Mouse (Mus musculus): ENCODE results near the gene Rps8. TPM values are rescaled to one million over a fixed set of nuclear protein-coding genes. Genes with fewer than 3 reads are reported as not detected.
A peak's percentile ranks its signal among the peaks of the same experiment; 100 is the strongest.

Rps8 gene
- total RNA-seq, 4 experiments from 2014 or later = 448 to 635 (median 527) TPM

DNA sequence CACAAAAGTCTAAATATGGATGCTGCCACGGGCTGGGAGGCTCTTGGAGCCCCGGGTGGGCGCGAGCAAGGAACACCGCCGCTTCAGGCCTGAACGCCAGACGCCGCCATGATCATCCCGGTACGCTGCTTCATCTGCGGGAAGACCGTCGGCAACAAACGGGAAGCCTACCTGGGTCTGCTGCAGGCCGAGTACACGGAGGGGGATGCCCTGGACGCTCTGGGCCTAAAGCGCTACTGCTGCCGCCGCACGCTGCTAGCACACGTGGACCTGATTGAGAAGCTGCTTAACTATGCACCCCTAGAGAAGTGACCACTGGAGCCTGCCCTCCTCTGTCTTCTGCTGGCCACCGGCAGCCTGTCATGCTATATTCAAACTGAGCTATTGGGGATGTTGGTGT is 7.2 kb downstream of the Rps8 start:
- DNase-seq (ENCODE audit: low spot score in 2 of 2) = no peak

DNA sequence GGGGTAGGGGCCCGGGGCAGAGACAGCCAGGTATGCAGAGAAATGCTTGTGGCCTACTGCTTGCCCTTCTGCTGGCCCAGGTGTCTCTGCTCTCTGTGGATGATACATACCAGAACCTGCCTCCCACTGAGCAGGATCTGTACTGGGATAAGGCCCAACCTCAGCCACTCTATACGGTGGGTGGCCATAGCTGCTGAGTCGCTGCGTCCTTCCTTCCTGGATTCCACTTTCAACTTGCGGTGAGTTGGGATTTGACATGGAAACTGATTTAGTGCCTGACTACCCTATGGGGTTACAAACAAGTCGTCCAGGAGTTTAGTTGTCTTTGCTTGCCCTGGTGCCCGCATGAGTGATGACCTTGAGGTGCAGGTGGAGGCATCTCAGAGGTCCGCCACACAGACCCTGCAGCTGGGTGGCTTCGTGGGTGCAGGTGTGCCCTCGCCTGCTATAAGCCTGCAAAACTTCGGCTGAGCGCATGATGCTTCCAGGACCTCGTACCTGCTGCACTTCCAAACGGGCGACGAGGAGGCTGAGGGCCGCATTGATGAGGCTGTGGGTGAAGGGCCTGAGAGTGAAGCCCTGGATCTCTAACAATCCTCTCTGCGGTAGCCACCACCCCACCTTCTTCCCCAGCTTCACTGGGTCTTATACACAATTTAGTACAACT is 7.9 kb downstream of the Rps8 start:
- DNase-seq (ENCODE audit: low spot score in 2 of 2) = no peak

DNA sequence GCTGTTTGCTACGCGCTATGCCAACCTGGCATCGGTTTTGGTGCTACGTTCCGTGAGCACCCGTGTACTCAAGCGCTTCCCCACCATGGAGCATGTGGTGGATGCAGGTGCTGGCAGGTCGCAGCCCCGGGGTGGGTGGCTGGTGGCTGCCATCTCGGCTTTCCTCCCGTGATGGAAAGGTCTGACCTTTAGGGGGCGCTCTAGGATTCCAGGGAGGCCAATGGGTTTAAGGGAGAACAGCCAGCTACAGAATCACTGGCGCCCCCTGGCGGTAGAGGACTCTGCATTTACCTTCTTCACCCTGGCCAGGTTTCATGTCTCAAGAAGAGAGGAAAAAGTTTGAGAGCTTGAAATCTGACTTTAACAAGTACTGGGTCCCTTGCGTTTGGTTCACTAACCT is 9.9 kb downstream of the Rps8 start:
- DNase-seq (ENCODE audit: low spot score in 2 of 2) = peak; percentile 70 to 83

DNA sequence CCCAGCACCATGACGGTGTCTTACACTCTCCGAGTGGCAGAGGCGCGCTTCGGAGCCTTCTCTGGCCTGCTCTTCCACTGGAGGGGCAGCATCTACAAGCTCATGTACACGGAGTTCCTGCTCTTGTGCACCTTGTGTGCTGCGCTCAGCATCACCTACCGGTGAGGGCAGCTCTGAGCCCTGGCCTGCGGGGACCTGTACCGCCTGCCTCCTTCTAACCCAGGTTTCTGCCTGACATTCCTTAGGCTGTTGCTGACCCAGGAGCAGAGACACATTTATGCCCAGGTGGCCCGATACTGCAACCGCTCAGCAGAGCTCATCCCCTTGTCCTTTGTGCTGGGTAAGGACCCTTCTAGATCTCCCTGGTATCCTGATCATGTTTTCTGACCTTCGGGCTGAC is 10.8 kb downstream of the Rps8 start:
- DNase-seq (ENCODE audit: low spot score in 2 of 2) = no peak

DNA sequence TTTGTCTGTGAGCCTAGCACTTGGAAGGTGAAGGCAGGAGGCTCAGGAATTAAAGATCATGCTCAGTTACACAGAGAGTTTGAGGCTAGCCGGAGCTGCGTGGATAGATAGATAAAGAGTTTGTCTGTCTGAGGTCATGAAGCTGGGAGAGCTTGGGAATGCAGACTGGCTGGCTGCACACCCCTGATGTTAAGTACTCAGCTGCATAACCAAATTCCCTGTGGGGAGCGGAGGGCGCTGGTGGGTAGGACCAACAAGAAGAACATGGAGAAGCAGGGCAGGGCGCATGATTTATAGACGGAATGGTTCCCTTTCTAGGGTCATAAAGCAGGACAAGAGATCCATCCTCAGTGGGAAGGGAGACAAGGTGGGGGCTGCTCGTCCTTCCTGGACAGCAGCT is 13.0 kb downstream of the Rps8 start:
- no peak for DNase-seq (ENCODE audit: low spot score in 2 of 2)

DNA sequence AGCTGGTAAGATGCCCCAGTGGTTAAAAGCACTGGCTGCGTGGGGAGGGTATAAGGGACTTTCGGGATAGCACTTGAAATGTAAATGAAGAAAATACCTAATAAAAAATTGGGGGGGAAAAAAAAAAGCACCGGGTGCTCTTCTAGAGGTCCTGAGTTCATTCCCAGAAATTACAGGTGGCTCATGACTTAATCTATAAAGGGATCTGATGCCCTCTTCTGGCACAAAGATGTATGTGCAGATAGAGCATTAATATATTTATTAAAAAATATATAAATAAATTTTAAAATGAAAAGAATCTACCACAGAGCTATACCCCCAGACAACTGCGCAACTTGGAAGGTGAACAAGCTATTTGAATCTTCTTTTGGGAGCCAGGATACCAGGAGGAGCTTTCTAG is 15.4 kb downstream of the Rps8 start:
- DNase-seq (ENCODE audit: low spot score in 2 of 2) = no peak

DNA sequence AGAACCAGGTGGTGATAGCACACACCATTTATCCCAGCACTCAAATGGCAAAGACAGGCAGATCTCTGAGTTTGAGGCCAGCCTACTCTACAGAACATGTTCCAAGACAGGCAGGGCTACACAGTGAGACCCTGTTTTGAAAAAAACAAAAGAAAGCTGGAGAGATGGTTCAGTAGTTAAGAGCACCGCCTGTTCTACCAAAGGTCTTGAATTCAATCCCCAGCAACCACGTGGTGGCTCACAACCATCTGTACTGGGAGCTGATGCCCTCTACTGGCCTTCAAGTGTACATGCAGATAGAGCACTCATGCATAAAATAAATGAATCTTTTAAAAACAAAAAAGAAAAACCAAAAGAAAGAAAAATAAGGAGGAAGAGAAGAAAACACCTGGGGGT is 16.8 kb downstream of the Rps8 start:
- DNase-seq (ENCODE audit: low spot score in 2 of 2) = no peak

DNA sequence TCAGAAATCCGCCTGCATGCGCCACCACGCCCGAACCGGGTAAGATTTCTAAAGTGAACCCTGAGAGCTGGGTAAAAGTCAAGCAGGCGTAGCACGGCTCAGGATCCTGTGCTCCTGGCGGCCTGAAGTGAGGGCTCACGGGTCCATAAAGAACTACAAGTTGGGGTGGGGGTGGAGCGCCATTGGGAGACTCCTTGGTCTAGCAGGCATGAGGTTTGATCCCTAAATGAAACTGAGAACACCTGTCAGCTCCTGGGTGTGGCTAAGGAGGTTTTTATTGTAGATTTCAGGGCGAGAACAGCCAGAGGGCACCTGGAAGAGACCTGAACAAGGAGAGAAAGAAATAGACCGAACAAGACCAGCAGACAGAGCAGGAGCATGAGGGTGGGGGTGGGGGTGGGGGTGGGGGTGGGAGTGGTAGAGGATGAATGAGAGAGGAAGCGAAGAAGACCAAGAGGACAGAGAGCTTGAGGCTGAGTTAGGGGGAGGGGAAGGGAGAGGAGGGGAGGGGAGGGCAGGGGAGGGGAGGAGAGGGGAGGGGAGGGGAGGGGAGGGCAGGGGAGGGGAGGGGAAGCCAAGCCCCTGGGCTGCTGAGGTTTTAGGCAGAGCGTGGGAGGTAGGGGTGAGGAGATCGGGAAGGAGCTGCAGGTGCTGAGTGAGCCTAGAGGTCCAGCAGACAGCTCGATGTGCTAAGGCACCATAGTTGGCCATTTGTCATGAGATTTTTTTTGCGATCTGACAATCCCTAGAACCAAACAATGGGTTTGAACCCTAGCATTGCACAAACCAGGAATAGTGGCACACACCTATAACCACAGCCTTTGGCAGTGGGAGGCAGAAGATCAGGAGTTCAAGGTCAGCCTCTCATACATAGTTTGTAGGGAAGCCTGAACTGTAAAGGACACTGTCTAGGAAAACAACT is 17.5 kb downstream of the Rps8 start:
- DNase-seq (ENCODE audit: low spot score in 2 of 2) = no peak

DNA sequence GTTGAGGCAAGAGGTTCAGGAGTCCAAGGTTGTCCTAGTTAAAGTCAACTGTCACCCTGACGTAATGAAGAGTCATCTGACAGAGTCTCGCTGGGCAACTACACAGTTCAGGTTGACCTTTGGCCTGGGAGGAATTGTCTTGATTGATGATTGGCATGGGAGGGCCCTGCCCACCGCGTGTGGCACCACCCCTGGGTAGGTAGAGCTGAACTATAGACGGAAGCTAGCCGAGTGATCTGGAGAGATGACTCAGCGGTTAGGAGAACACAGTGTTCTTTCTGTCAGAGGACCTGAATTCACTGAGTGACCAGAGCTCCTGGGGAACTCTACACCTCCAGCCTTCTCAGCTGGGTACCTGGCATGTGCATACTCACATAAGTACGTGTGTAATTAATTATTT is 20.0 kb downstream of the Rps8 start:
- no peak for DNase-seq (ENCODE audit: low spot score in 2 of 2)

DNA sequence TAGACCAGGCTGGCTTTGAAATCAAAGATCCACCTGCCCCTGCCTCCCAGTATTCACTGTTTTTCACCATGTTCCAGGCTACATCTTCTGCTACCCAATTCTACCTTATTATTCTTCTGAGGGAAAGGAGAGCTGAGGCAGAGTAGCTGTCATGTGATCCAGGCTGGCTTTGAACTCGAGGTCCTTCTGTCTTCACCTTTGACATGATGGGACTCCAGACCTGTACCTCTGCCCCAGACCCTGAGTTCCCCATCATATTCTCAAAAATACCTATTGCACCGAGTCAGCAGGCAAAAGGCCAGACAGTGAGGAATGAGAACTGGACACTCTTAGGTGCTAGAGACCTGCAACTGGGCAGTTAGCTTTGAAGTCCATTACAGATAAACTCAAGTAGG is 21.4 kb downstream of the Rps8 start:
- no peak for DNase-seq (ENCODE audit: low spot score in 2 of 2)

DNA sequence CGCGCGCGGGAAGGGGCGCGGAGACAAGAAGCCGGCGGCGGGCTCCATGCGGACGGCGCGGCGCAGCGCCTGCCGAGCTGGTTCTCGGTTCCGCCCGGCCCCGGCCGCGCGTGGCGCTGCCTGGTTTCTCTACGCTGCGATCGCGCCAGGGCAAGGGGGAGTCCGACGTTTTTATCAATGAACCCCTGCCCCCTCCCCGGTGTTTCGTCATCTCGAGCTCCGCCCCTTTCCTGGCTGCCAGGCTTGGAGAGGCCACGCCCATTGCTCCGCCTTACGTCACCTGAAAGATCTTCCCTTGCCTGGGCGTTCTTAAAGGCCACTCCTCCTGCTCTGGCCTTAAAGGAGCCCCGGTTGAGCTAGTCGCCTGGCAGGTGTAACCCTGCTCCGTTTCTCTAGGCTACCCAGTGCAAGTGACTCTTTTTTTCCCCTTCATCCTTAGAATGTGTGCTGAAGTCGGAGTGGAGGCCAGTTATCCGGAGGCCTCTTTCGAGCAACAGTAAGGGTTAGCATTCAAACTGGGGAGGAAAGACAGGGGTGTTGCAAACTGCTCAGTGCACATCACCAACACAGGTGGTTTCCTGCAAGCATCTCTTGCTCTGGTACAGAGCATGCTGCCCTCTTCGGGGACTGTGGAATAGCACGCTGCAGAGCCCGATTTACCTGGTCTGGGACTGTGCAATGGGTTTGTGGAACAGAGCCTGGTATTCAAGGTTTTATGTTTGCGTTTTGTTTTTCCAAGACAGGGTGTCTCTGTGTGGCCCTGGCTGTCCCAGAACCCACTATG is 22.0 kb downstream of the Rps8 start, which contains the start of gene Plk3:
Gene Plk3, minus strand, starts transcription at position 147 of the 784 bp plus-strand sequence.
- DNase-seq (ENCODE audit: low spot score in 2 of 2) = peak; percentile 97

DNA sequence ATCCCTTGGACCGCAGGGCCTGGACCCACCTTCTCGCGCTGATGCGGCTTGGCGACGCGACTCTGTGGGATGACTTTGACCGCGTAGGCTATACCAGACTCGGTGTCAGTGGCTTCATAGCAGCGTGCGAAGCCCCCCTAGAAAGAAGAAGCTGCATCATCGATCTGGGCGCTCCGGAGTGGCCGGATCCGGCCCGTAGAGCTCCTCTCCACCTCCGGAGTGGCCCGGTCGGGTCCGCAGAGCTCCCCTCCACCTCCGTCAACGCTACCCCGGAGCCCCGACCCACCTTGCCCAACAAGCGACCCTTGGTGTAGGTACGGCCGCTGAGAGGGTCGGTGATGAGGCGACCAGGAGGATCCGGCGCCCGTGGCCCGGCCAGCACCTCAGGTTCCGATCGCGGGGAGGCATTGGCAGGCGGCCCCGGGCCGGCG is 22.7 kb downstream of the Rps8 start:
- DNase-seq (ENCODE audit: low spot score in 2 of 2) = no peak

DNA sequence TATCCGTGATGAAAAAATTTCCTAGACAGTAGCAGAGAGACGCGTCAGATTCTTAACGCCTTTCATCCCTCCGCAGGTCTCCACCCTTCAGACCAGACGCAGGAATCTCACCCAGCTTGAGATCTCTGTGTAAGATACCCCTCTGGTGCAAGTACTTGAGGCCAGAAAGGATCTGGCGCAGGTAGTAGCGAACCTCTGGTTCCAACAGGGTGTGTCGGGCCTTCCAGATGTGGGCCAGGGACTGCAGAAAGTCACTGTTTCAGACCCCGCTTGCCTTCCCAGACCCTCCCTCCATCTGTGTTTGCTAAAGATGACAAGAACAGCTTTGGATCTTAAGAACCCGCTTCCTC is 23.3 kb downstream of the Rps8 start:
- DNase-seq (ENCODE audit: low spot score in 2 of 2) = no peak

DNA sequence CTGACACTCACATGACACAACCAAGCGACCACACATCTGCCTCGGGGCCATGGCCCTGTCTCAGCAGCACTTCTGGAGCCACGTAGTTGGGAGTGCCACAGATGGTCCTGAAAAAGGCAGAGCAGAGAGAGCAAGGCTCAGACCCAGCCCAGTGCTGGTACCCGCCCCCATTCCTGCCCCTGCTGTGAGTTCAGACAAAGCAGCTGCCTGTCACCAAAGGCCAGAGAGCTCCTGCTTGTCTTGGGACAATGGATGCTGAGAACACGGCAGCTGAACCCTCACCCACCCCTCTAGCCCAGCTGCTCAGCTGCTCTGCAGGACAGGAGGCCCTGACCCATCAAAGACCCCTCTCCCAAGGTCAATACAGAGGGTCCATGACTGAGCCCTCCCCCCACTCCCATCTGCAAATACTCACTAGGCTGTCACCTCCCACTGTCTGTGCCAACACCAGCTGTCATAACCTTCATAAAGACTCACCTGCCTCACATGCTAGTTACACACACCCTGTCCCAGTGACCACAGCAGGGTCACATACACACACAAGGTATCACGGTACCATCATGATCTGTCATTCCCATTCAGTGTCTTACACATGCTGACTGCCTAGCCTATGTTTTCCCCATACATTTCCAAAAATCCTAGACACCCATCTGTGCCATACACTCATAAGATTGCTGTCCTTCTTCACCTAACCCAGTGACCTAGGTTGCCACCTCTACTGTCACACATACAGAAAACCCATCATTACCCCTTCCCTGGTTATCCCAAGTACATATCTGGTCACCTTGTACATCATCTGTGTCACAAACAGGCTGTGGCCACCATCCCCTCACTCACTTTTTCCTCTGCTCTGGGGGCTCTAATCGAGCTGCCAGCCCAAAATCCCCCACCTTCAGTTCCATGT is 23.9 kb downstream of the Rps8 start:
- DNase-seq (ENCODE audit: low spot score in 2 of 2) = no peak

DNA sequence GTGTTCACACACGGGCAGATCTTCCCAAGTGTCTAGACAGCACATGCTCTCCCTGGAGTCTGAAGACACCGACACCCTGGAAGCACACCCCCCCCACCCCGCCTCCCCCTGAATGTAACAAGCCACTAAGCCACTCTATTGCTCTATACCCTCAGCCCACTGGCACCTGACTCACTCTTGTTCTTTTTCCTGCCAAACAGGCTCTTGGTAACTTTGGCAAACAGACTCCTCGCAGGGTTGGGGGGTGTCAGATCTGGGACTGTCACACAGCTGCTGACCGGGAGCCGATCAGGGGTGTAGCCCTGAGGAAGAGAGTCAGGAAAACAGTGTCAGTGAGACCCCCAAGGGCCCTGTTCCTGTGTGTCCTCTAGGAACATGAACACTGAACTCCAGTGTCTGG is 24.8 kb downstream of the Rps8 start:
- DNase-seq (ENCODE audit: low spot score in 2 of 2) = no peak

DNA sequence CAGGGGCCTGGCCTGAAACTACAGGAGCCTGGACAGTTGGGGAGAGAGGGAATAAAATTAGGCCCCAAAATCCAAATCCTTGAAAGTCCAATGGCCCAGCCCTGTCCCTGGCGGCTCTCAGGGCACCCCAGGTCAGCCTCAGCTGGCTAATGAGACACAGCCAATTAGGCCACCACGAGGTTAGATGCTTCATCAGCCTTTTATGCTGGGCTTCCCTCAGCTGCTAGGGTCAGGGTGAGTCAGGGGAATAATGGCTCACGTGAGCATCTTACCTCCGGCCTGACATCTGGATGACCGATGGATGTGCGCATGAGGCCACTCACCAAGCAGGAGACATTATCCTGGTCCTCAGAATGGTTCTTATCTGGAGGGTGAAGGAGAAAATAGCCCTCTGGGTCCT is 25.3 kb downstream of the Rps8 start:
- DNase-seq (ENCODE audit: low spot score in 2 of 2) = no peak

DNA sequence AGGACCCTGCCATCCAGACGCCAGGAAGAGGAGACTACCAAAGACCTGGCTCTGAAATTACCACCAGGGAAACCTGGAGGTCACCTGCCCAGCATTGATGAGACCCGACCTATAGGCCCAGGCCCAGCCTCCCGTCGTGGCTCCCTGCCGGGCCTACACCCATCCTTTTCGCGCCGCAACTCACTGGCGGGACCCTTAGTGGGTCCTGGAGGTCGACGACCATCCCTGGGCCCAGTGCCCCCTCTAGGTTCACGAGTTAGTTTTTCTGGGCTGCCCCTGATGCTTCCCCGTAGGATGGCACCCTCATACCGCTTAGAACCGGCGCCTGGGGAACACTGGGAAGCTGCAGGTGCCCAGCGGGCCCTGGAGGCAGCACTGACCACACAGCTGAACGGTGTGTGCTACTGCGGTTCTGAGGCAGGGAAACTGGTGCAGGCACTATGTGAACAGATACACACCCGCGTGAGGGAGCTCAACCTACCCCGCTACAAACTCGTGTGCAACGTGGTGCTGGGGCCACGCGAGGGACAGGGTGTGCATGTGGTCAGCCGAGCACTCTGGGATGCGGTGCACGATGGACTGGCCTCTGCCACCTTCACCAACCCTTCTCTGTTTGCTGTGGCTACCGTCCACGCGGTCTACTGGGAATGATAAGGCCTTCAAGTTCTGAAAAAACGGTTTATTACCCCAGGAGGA is 27.9 kb downstream of the Rps8 start:
- no peak for DNase-seq (ENCODE audit: low spot score in 2 of 2)

DNA sequence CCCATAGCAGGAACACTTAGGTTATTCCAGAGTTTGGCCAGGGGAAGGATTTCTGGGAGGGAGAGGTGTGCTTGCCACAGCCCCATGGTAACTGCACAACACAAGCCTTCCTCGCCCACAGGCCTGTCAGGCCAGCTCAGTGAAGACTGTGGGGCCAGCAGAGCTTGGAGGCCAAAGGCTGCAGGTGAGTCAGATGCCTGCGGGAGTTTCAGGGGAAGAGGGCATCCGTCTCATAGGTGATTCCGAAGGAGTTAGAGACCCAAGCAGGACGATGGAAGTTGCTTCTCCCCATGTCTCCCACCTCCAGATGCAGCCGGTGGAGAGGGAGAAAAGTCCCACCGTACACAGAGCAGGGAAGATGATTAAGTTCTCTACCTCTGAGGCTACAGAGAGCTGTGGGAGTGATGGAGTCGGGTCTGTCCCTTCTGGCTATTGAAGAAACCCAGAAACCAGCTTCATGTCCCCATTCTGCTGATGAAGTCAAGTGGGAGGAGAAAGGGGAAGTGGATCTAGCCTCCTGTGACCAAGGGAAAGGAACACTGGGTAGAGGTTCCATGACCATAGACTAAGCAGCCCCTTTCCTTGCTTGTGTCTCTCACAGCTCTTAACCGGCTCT is 29.3 kb downstream of the Rps8 start, which contains the start of gene Tctex1d4:
Gene Tctex1d4, plus strand, starts transcription at position 120 of the 616 bp plus-strand sequence.
- DNase-seq (ENCODE audit: low spot score in 2 of 2) = no peak

DNA sequence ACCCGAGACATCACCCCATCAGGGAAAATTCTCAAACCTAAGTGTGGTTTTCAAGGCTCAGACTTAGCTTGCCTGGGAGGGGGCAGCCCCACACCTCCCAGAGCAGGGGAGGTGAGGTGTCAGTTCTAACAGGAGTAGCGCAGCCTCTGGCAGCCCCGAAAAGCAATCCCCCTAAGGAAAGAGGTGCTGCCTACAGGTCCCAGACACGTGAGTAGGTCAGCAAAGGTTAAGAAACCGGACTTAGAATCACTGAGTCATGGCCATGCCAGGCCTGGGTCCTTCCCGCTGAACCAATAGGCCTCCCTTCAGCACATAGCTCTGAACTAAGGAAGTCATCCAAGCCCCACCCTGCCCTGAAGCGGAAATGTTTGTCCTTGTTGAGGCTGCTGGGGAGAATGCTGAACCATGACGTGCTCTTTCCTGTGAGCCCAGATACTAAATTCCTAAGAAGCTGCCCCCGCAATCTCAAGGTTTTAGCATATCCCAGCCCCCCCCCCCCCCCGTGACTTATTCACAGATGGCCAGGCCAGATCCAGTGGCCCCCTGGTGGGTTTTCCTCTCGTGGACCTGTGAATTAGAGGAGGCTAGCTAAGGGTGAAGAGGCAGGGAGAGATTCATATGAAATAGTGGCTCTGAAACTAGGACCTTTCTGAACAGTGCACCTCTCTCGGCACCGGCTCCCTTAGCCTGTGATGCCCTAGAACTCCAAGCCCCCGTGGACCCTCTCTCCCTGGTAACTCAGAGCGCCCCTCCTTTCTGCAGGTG is 30.0 kb downstream of the Rps8 start:
- DNase-seq (ENCODE audit: low spot score in 2 of 2) = no peak

Data from layer of hippocampus, adult 8-10 months (tissue).